Mouse (Mus musculus): ENCODE results near the gene Cntnap1. TPM values are rescaled to one million over a fixed set of nuclear protein-coding genes. Genes with fewer than 3 reads are reported as not detected.

Gene Cntnap1
- total RNA-seq, 1 experiment: 0.18 TPM

DNA sequence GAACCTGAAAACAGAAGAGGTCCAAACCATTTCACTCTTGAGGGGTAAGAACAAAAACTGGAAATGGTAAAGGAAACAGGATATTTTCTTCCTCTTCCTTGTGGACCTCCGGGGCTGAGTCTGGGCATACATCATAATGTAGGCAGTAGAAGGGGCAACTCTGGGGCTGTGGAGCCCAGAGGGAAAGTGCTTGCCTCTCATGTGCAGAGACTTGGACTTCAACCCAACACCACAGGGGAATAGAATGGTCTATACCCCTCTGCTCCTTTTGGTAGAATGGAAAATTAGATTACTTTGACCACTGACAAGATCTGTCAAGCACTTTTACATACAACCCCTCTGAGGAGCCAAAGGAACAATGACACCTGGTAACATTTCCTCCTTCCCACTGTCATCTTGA is 24.8 kb downstream of the Cntnap1 start:
- Histone ChIP-seq H3K9ac (ENCODE audit: insufficient read depth, low read depth, low read length, poor library complexity, severe bottlenecking) (no peak overlapping the region), H3K9me3 (ENCODE audit: control insufficient read depth, insufficient read depth, low read depth, low read length) (no peaks in the 10 kb centered on the region), H3K4me1 (ENCODE audit: control insufficient read depth in 2 of 2, insufficient read depth in 2 of 2, low read length in 2 of 2, poor library complexity in 1 of 2) (peaks cover 0 to 12% of the 10 kb centered on the region in 2 experiments; a peak in 2 of 4 replicates), H3K27ac (ENCODE audit: insufficient read depth, low read depth, low read length, poor library complexity, severe bottlenecking) (no peak overlapping the region), H3K36me3 (ENCODE audit: control insufficient read depth, insufficient read depth, low read length, poor library complexity, severe bottlenecking) (peaks cover 21% of the 10 kb centered on the region), H3K4me3 (ENCODE audit: insufficient read depth in 1 of 2, low read depth in 1 of 2, low read length in 2 of 2, poor library complexity in 1 of 2, severe bottlenecking in 1 of 2) (no peak overlapping the region)
- TF ChIP-seq ZC3H11A (IDR thresholded peaks at IDR 0.05; ENCODE audit: borderline replicate concordance, low read depth, low read length) (no peak), ZNF384 (IDR thresholded peaks at IDR 0.05; ENCODE audit: low read depth, low read length) (no peak)
- no peak for DNase-seq (ENCODE audit: low read depth, low spot score)
- in situ Hi-C loops (cut with MboI; ENCODE audit: low sequenced_read_pairs in 2 of 2, unreplicated experiment in 2 of 2): no loop called here

DNA sequence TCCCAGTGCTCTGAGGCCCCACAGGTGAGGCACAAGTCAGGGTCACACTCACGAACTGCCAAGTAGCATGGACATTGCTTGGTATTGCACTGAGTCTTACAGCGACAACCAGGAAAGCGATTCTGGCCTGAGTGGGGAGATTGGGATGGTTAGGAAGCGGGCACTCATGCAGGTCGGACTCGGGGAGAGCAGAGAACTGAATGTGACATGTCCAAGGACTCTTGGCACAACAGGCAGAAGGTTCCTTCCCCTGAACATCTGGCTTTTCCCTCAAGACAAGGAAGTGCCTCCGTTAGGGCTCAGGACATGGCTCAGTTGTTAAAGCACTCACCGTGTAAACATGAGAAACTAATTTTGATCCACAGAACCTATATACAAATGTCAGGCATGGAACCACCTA is 25.2 kb downstream of the Cntnap1 start:
- H3K9ac ChIP-seq (ENCODE audit: insufficient read depth, low read depth, low read length, poor library complexity, severe bottlenecking): no peak overlapping the region
- TF ChIP-seq MAFK (IDR thresholded peaks at IDR 0.05; ENCODE audit: insufficient read depth, low read depth, low read length) (no peak), CHD2 (IDR thresholded peaks at IDR 0.05; ENCODE audit: low read depth, low read length) (no peak), HCFC1 (IDR thresholded peaks at IDR 0.05; ENCODE audit: borderline replicate concordance, insufficient read depth, low read length) (no peak), ZC3H11A (IDR thresholded peaks at IDR 0.05; ENCODE audit: borderline replicate concordance, low read depth, low read length) (no peak), ZNF384 (IDR thresholded peaks at IDR 0.05; ENCODE audit: low read depth, low read length) (no peak)
- no peaks in the 10 kb centered on the region for H3K9me3 ChIP-seq (ENCODE audit: control insufficient read depth, insufficient read depth, low read depth, low read length)
- peaks cover 0 to 10% of the 10 kb centered on the region in 2 experiments; a peak in 2 of 4 replicates for H3K4me1 ChIP-seq (ENCODE audit: control insufficient read depth in 2 of 2, insufficient read depth in 2 of 2, low read length in 2 of 2, poor library complexity in 1 of 2)
- DNase-seq (ENCODE audit: low read depth, low spot score): no peak
- H3K36me3 ChIP-seq (ENCODE audit: control insufficient read depth, insufficient read depth, low read length, poor library complexity, severe bottlenecking): peaks cover 23% of the 10 kb centered on the region
- in situ Hi-C loops (cut with MboI; ENCODE audit: low sequenced_read_pairs in 2 of 2, unreplicated experiment in 2 of 2): no loop called here
- H3K27ac ChIP-seq (ENCODE audit: insufficient read depth, low read depth, low read length, poor library complexity, severe bottlenecking): no peak overlapping the region
- H3K4me3 ChIP-seq (ENCODE audit: insufficient read depth in 1 of 2, low read depth in 1 of 2, low read length in 2 of 2, poor library complexity in 1 of 2, severe bottlenecking in 1 of 2): no peak overlapping the region

DNA sequence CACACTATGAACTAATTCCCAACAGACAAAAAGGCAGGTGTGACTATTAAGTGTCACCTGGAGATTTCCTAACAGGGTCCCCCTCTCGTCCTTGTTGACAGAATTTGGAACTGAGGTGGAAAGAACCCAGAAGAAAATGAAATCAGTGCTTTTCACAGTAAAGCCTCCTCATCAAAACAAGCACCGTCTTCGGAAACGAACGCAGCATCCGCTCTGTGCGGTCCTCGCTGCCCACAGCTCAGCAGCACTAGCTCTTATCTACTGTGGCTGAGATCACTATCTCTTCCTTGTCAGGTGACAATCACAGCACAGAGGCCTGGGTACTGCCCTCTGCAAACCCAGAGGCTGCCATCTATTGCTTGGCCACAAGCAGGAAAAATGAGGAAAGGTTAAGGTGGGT is 25.9 kb downstream of the Cntnap1 start:
- Histone ChIP-seq H3K9ac (ENCODE audit: insufficient read depth, low read depth, low read length, poor library complexity, severe bottlenecking) (no peak overlapping the region), H3K27ac (ENCODE audit: insufficient read depth, low read depth, low read length, poor library complexity, severe bottlenecking) (no peak overlapping the region), H3K9me3 (ENCODE audit: control insufficient read depth, insufficient read depth, low read depth, low read length) (no peaks in the 10 kb centered on the region), H3K36me3 (ENCODE audit: control insufficient read depth, insufficient read depth, low read length, poor library complexity, severe bottlenecking) (peaks cover 24% of the 10 kb centered on the region), H3K4me1 (ENCODE audit: control insufficient read depth in 2 of 2, insufficient read depth in 2 of 2, low read length in 2 of 2, poor library complexity in 1 of 2) (peaks cover 0 to 5% of the 10 kb centered on the region in 2 experiments; a peak in 2 of 4 replicates), H3K4me3 (ENCODE audit: insufficient read depth in 1 of 2, low read depth in 1 of 2, low read length in 2 of 2, poor library complexity in 1 of 2, severe bottlenecking in 1 of 2) (no peak overlapping the region)
- in situ Hi-C loops (cut with MboI; ENCODE audit: low sequenced_read_pairs in 2 of 2, unreplicated experiment in 2 of 2): no loop called here
- TF ChIP-seq ZNF384 (IDR thresholded peaks at IDR 0.05; ENCODE audit: low read depth, low read length): no peak
- no peak for TF ChIP-seq CHD2 (IDR thresholded peaks at IDR 0.05; ENCODE audit: low read depth, low read length)
- TF ChIP-seq ZC3H11A (IDR thresholded peaks at IDR 0.05; ENCODE audit: borderline replicate concordance, low read depth, low read length): no peak
- TF ChIP-seq HCFC1 (IDR thresholded peaks at IDR 0.05; ENCODE audit: borderline replicate concordance, insufficient read depth, low read length): no peak
- no peak for TF ChIP-seq MAFK (IDR thresholded peaks at IDR 0.05; ENCODE audit: insufficient read depth, low read depth, low read length)
- no peak for DNase-seq (ENCODE audit: low read depth, low spot score)

DNA sequence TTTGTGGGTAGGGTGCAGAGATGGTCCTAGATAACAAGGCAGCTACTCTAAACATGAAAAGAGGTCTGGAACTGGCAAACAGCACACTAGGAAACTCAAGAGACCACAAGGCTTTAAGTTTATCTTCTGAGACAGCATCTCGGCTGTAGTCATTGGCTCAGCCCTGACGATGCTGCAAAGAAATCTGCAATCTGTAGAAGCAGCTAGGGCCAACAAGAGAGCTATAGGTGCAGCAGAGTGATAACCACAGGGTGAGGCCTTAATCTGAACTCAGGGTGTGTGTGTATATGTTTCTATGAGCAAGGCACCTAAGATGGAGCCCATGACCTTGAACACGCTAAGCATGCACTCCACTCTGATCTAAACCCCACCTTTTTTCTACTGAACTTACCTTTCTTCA is 29.2 kb downstream of the Cntnap1 start:
- no peak overlapping the region for H3K27ac ChIP-seq (ENCODE audit: insufficient read depth, low read depth, low read length, poor library complexity, severe bottlenecking)
- H3K9ac ChIP-seq (ENCODE audit: insufficient read depth, low read depth, low read length, poor library complexity, severe bottlenecking): no peak overlapping the region
- H3K4me1 ChIP-seq (ENCODE audit: control insufficient read depth in 2 of 2, insufficient read depth in 2 of 2, low read length in 2 of 2, poor library complexity in 1 of 2): no peaks in the 10 kb centered on the region
- H3K9me3 ChIP-seq (ENCODE audit: control insufficient read depth, insufficient read depth, low read depth, low read length): no peaks in the 10 kb centered on the region
- H3K36me3 ChIP-seq (ENCODE audit: control insufficient read depth, insufficient read depth, low read length, poor library complexity, severe bottlenecking): peaks cover 22% of the 10 kb centered on the region
- in situ Hi-C loops (cut with MboI; ENCODE audit: low sequenced_read_pairs in 2 of 2, unreplicated experiment in 2 of 2): no loop called here
- TF ChIP-seq ZNF384 (IDR thresholded peaks at IDR 0.05; ENCODE audit: low read depth, low read length): no peak
- TF ChIP-seq MAFK (IDR thresholded peaks at IDR 0.05; ENCODE audit: insufficient read depth, low read depth, low read length): no peak
- no peak for TF ChIP-seq CHD2 (IDR thresholded peaks at IDR 0.05; ENCODE audit: low read depth, low read length)
- TF ChIP-seq ZC3H11A (IDR thresholded peaks at IDR 0.05; ENCODE audit: borderline replicate concordance, low read depth, low read length): no peak
- TF ChIP-seq HCFC1 (IDR thresholded peaks at IDR 0.05; ENCODE audit: borderline replicate concordance, insufficient read depth, low read length): no peak
- H3K4me3 ChIP-seq (ENCODE audit: insufficient read depth in 1 of 2, low read depth in 1 of 2, low read length in 2 of 2, poor library complexity in 1 of 2, severe bottlenecking in 1 of 2): no peak overlapping the region
- no peak for DNase-seq (ENCODE audit: low read depth, low spot score)

DNA sequence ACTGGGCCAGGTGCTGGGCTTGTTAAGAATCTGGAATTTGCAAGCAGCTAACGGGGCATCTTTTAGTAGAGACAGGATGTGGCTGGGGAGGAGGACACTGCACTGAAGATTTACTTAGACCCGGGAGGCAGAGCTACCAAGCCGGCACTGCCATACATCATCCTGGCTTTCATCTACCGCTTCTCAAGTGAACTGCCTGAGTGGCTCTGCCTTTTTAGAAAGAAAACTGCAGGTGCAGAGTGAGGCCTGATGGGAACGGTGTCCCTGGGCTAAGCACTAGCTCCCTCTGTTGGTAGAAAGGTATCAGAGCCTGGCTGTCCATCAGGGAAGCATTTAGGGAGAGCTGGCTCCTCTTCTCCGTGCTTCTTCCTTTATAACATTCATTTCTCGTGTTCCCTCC is 30.7 kb downstream of the Cntnap1 start:
- DNase-seq (ENCODE audit: low read depth, low spot score): peak; percentile 54
- Histone ChIP-seq H3K4me3 (ENCODE audit: insufficient read depth in 1 of 2, low read depth in 1 of 2, low read length in 2 of 2, poor library complexity in 1 of 2, severe bottlenecking in 1 of 2) (no peak overlapping the region), H3K4me1 (ENCODE audit: control insufficient read depth in 2 of 2, insufficient read depth in 2 of 2, low read length in 2 of 2, poor library complexity in 1 of 2) (no peaks in the 10 kb centered on the region), H3K27ac (ENCODE audit: insufficient read depth, low read depth, low read length, poor library complexity, severe bottlenecking) (no peak overlapping the region), H3K36me3 (ENCODE audit: control insufficient read depth, insufficient read depth, low read length, poor library complexity, severe bottlenecking) (peaks cover 21% of the 10 kb centered on the region), H3K9ac (ENCODE audit: insufficient read depth, low read depth, low read length, poor library complexity, severe bottlenecking) (no peak overlapping the region), H3K9me3 (ENCODE audit: control insufficient read depth, insufficient read depth, low read depth, low read length) (no peaks in the 10 kb centered on the region)
- no peak for TF ChIP-seq HCFC1 (IDR thresholded peaks at IDR 0.05; ENCODE audit: borderline replicate concordance, insufficient read depth, low read length)
- TF ChIP-seq ZNF384 (IDR thresholded peaks at IDR 0.05; ENCODE audit: low read depth, low read length): no peak
- TF ChIP-seq ZC3H11A (IDR thresholded peaks at IDR 0.05; ENCODE audit: borderline replicate concordance, low read depth, low read length): no peak
- no peak for TF ChIP-seq CHD2 (IDR thresholded peaks at IDR 0.05; ENCODE audit: low read depth, low read length)
- no peak for TF ChIP-seq MAFK (IDR thresholded peaks at IDR 0.05; ENCODE audit: insufficient read depth, low read depth, low read length)
- in situ Hi-C loops (cut with MboI; ENCODE audit: low sequenced_read_pairs in 2 of 2, unreplicated experiment in 2 of 2): no loop called here
